Mouse (Mus musculus) cortical plate, adult 2 months (tissue): Measurements from ENCODE around the gene Psmc6. TPM values are rescaled to one million over a fixed set of nuclear protein-coding genes. Genes with fewer than 3 reads are reported as not detected.

Source experiments
- H3K27ac ChIP-seq: fragments of 200-500 bp; 2 replicates; pipeline ENCODE4 v1.5.1; 2012; ENCODE audit warnings: low read length, control low read depth, inconsistent platforms; ENCODE audit not compliant: insufficient read depth
- H3K4me1 ChIP-seq: fragments of 200-500 bp; 2 replicates; pipeline ENCODE4 v1.6.1; 2011; ENCODE audit warnings: low read length; ENCODE audit not compliant: control insufficient read depth, insufficient read depth
- H3K4me3 ChIP-seq: fragments of 200-500 bp; 2 replicates; pipeline ENCODE4 v1.5.1; 2011; ENCODE audit warnings: mild to moderate bottlenecking, low read length, control low read depth; ENCODE audit not compliant: insufficient read depth
- CTCF ChIP-seq: fragments of 200-500 bp; IDR thresholded peaks from 2 replicates; pipeline ENCODE4 v1.5.1; 2011; ENCODE audit warnings: mild to moderate bottlenecking, control low read depth, low read length; ENCODE audit not compliant: insufficient read depth; ENCODE audit errors: extremely low read depth
- POLR2A ChIP-seq: fragments of 200-500 bp; IDR thresholded peaks from 2 replicates; pipeline ENCODE4 v1.6.1; 2011; ENCODE audit warnings: mild to moderate bottlenecking, low read length, control low read depth; ENCODE audit not compliant: insufficient read depth; ENCODE audit errors: extremely low read depth
- polyA plus RNA-seq: library from polyadenylated mRNA; depleted of rRNA; stranded (reverse); fragments of >200 nt; gene quantifications from 2 replicates; pipeline ENCODE4 v1.2.3, GENCODE M21; 2012; rRNA removed

Gene Psmc6
- polyA plus RNA-seq = 87.2 and 88.7 TPM in 2 replicates

DNA sequence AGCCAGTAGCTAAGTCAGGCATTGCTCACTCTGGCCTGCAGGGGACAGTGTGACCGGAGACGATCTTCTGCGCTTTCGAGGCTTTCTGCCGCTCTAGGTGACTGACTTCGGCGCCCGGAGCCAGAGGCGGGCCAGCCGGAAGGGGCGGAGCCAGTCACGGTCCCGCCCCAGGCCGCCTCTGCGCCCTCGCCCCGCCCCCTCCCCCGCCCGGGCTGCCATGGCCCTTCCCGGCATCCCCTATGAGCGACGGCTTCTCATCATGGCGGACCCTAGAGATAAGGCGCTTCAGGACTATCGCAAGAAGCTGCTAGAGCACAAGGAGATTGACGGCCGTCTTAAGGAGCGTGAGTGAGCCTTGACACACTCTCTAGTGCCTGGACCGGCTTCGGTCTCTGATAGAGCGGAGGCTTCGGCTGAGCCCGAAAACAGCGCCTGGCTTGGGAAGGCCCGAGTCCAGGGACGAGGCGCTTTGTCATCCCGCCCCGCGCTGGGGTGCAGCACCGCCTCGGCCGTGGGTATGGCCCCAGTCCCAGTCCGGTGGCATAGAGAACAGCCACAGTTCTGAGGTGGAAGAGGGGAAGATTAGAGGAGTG is at the start of gene Psmc6:
Psmc6 (plus strand) TSS at position 200 of the 593 bp plus-strand sequence.
- Histone ChIP-seq H3K4me3 (peak within 1 kb of the TSS; percentile 84), H3K27ac (peak within 1 kb of the TSS; percentile 52), H3K4me1 (peaks cover 1% of the 10 kb centered on the region; the same call in 1 of the 2 replicates)
- TF ChIP-seq POLR2A = peak; percentile 66; the same call in 1 of the 2 replicates
- TF ChIP-seq CTCF = peak; percentile 81

DNA sequence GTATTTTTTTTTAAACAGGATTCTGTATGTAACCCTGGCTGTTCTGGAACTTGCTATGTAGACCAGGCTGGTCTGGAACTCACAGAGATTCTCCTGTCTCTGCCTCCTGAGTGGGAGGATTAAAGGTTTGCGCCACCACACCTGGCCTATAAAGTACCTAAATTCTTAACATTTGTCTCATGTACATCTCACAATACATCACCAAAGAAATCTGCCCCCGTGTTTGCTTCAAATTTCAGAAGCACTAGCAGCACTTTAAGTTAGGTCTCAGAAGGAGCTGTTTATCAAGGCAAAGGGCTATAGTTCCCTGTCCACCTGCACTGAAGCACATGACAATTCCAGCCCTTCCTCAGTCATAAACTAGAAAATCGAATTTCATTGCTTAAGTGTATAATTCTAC is 47.5 kb upstream of the Psmc6 start:
- H3K4me1 ChIP-seq = no peaks in the 10 kb centered on the region
- no peak for TF ChIP-seq CTCF
- TF ChIP-seq POLR2A = no peak
- no peak overlapping the region for H3K4me3 ChIP-seq
- H3K27ac ChIP-seq = no peak overlapping the region

DNA sequence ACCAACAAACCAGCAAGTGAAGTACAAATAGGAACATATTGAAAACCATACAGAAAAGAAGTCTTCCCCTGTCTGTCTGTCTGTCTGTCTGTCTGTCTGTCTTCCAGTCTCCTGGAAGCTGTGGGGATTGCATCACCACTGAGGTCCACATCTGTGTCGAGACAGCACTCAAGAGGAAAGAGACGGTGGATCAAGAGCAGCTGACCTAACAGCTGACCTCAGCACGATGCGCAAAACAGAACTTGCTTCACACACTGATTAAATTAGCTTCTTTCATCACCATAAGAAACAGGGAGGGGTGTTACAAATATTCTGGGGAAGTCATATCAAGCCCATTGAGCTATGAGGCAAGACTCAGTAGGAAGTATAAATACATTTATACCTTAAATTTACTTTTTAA is 38.0 kb upstream of the Psmc6 start:
- TF ChIP-seq POLR2A (no peak), CTCF (no peak)
- Histone ChIP-seq H3K4me1 (no peaks in the 10 kb centered on the region), H3K27ac (no peak overlapping the region), H3K4me3 (no peak overlapping the region)

DNA sequence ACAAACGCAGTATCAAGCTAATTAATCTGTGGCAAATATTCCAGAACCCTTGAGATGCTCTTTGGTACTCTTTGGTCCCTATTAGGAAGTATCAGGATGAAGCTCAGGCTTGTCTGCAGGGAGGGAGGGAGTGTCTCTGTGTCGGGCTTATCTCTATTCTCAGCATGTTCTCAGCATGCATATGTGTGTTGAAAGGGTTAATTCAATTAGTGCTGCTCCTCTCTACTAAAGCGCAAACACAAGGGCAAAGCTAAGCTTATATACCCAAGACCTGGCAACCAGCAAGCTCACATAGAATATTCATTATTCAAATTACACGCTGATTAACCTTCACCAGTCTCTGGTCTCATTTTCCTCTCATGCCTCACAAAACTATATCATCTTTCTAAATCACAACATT is 25.6 kb upstream of the Psmc6 start:
- TF ChIP-seq POLR2A = no peak
- no peak for TF ChIP-seq CTCF

DNA sequence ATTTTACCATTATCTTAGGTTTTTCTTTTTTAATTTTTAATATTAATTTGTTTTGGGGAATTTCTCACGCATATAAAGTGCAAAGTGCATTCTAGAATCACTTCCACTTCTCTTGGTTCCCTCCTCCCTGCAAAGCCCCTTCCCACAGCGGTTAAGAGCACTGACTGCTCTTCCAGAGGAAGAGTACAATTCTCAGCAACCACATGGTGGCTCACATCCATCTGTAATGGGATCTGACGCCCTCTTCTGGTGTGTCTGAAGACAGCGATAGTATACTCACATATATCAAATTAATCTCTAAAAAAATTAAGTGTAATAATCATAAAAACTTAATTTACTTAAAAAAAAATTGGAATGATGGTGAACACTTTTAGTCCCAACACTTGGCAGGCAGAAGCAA is 25.2 kb upstream of the Psmc6 start:
- no peaks in the 10 kb centered on the region for H3K4me1 ChIP-seq
- no peak overlapping the region for H3K27ac ChIP-seq
- H3K4me3 ChIP-seq = no peak overlapping the region
- TF ChIP-seq CTCF (no peak), POLR2A (no peak)

More for the DNA sequence above, 25.6 kb upstream of the Psmc6 start:
- H3K4me3 ChIP-seq = no peak overlapping the region
- H3K4me1 ChIP-seq = no peaks in the 10 kb centered on the region
- H3K27ac ChIP-seq = no peak overlapping the region

DNA sequence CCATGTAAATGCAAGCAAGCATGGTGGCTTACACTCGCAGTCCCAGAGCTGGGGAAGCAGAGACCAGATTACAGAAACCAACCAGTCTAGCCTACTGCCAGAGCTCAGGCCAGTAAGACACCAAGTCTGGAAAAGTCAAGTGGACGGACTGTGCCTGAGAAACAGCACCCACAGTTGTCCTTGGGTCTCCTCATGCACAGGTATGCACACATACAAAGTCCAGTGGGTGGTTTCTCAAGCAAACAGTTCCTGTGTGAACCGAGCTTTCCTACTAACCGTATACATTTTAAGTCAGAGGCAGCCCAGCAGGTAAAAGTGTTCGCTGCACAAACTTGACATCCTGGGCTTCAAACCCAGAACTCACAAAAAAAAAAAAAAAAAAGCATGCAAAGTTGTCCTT is 23.7 kb upstream of the Psmc6 start:
- Histone ChIP-seq H3K4me1 (no peaks in the 10 kb centered on the region), H3K27ac (no peak overlapping the region), H3K4me3 (no peak overlapping the region)
- TF ChIP-seq CTCF = no peak
- TF ChIP-seq POLR2A = no peak

DNA sequence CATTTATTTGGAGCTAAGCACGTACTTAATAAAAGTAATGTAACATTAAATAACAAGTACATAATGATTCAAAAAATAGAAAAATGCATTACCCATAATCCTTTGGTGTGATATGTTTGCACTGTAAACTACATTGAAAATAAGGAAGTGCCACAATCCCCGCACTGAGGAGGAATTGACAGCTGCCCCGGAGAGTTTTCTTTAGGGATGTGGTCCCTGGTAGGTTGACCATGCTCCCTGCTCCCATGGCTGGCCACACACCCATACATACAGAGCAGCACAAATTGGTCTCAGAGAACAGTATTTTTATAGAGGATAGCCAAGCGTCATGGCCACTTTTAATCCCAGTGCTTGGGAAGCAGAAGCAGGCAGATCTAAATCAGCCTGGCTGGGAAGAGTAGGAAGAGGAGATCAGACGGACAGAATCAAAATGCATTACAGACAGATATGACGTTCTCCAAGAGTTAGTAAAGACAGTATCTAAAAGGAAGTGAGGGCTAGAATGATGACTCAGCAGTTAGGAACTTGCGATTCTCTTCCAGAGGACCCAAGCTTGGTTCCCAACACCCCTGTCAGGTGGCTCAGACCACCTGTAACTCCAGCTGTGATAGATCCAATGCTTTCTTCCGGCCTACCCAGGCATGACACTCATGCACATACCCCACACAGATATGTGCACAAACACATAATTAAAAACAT is 21.8 kb upstream of the Psmc6 start:
- no peaks in the 10 kb centered on the region for H3K4me1 ChIP-seq
- H3K4me3 ChIP-seq = no peak overlapping the region
- no peak for TF ChIP-seq CTCF
- no peak for TF ChIP-seq POLR2A

DNA sequence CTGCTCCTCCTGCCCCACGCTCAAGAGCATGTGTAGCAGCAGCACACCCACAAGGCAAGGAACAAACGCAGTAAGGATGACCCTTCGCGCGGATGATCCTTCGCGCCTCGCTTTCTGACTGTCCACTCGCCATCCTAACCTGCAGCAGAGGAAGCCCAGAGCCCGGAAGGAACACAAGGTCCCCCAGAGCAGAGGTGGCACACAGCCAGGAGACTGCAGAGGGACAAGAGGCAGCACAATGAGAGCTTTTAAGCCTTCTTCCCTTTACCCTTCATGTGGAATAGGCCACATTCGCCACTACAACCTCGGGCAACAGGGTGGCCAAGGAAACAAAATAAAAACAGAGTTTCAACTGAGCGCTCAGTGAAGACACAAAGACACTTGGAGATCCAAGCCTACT is 19.9 kb upstream of the Psmc6 start:
- H3K4me3 ChIP-seq = no peak overlapping the region
- no peak for TF ChIP-seq POLR2A
- no peak for TF ChIP-seq CTCF
- H3K4me1 ChIP-seq = no peaks in the 10 kb centered on the region; the same call in 1 of the 2 replicates
- no peak overlapping the region for H3K27ac ChIP-seq

More for the DNA sequence above, 21.8 kb upstream of the Psmc6 start:
- H3K27ac ChIP-seq = no peak overlapping the region

DNA sequence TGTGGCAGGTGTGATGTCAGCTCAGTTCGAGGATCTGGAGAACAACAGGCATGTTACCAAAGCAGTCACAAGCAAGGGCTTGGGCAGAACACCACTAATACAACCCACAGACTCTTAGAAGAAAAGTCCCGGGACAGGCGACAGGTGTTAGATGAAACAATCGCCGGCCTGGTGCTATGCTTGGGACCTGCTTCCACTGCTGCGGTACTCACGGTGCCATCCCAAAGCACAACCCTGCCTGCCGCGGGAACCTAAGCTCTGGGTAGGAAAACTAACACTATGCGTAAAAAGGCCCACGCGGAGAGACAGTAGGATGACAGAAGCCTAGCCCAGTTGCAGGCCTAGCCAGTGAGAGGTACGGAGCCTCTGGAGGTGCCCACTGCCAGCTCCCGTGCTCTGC is 19.5 kb upstream of the Psmc6 start:
- Histone ChIP-seq H3K4me3 (no peak overlapping the region), H3K27ac (no peak overlapping the region), H3K4me1 (no peaks in the 10 kb centered on the region; the same call in 1 of the 2 replicates)
- TF ChIP-seq CTCF (no peak), POLR2A (no peak)

DNA sequence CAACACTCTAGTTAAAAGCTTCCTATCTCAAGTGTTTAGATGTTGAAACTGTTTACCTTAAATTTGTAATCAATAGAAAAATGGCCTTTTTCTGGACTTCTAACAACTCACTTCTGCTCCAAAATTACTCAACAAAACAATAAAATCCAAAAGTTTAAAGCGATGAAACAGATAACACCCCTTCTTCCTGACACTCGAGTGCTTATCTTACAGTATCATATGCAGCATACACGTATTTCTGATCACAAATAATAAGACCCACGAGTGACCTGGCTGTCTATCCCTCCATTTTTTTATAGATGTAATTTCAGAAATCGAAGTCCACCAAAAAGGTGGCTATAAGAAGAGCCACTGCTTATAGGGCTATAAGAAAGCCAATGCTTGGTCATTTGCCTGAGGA is 12.7 kb upstream of the Psmc6 start:
- peaks cover 8% of the 10 kb centered on the region for H3K4me1 ChIP-seq
- TF ChIP-seq CTCF = no peak
- H3K4me3 ChIP-seq = peak overlapping the region; percentile 82
- no peak overlapping the region for H3K27ac ChIP-seq
